Mouse (Mus musculus) embryonic fibroblast, embryonic 13.5 days (primary cell): ENCODE data around the gene Ptpn18.

Experiments
- CTCF ChIP-seq: IDR thresholded peaks from 2 replicates; pipeline ENCODE4 v1.5.1; 2011; ENCODE audit warnings: mild to moderate bottlenecking, control low read depth, low read length, moderate library complexity, borderline replicate concordance; ENCODE audit not compliant: insufficient read depth
- POLR2A ChIP-seq: IDR thresholded peaks from 2 replicates; pipeline ENCODE4 v1.6.1; 2011; ENCODE audit warnings: low read depth, mild to moderate bottlenecking, control low read depth, low read length, moderate library complexity

DNA sequence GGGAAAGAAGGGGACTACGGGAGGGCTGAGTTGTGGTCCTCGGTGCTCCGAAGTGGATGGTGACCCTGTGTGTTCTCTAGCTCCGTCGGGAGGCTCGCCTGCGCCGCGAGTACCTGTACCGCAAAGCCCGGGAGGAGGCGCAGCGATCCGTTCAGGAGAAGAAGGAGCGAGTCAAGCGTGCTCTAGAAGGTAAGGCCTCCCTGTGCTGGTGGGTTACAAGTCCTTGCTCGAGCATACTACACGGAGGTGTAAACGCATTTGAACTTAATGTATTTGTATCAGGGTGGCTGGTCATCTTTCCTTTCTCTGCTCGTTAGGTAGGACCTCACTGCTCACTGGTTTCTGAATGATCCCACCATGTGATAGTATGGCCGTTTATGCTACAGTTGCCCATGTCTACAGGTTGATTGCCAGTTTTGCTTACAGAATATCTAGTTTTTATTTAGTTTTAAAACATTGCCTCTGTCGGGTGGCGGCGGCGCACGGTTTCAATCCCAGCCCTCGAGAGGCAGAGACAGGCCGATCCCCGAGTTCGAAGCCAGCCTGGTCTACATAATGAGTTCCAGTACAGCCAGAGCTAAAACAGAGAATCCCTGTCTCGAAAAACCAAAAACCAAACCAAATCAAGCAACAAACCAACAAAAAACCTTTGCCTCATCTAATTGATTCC, 19.5 kb upstream of the Ptpn18 start:
- TF ChIP-seq CTCF, result no peak
- TF ChIP-seq POLR2A, result no peak
